Mouse (Mus musculus): ENCODE data around the gene Senp6. TPM values are rescaled to one million over a fixed set of nuclear protein-coding genes. Genes with fewer than 3 reads are reported as not detected.
A peak's percentile ranks its signal among the peaks of the same experiment; 100 is the strongest.
"Not testable (repeated sequence)": the region's sequence is repeated elsewhere in the genome, so short reads cannot be mapped to it uniquely, and the experiment has no call there.

Senp6 gene
- polyA plus RNA-seq, 1 experiment from 2014 or later: 32.6 TPM

DNA sequence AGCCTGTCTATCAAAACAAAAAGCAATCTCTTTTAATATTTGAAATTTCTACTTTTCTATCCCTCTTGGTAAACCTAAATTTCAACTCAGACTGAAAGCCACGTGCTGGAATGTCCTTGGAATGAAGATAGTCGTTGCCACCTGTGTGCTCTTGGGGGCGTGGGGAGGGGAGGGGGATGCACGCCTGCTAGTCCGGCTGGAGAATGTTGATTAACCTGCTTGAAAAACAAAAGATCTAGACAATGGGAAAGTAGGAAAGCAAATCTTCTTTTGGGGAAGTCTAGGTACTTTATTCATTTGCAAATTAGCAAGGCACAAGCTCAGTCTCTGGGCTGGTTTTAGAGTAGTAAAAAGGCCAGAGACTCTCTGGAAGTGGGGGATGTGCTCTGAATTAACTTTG is 17.4 kb upstream of the Senp6 start:
- H3K27me3 ChIP-seq (replicated peaks); H3K4me3 ChIP-seq; H3K36me3 ChIP-seq; H3K27ac ChIP-seq (replicated peaks); H3K4me1 ChIP-seq; ATAC-seq (ENCODE audit: extremely low read depth, insufficient number of reproducible peaks, low FRiP score, low TSS enrichment); H3K9me3 ChIP-seq; H3K9ac ChIP-seq; H3K4me2 ChIP-seq: not testable (repeated sequence)
- 56% methylated on average over 5 of the region's 5 CpGs for WGBS

GRCm38 (mm10) chr9:80052951-80053350 is 13.8 kb upstream of the Senp6 start:
- ATAC-seq (ENCODE audit: extremely low read depth, insufficient number of reproducible peaks, low FRiP score, low TSS enrichment): no peak
- Histone ChIP-seq H3K4me3 (no peak overlapping the region), H3K9me3 (0 out of 2 replicates have a peak, but pooled peaks cover 9% of the 10 kb centered on the region)

GRCm38 (mm10) chr9:80057690-80058089 is 9.0 kb upstream of the Senp6 start:
- H3K4me1 ChIP-seq: no peaks in the 10 kb centered on the region
- H3K4me3 ChIP-seq: no peak overlapping the region
- no peak overlapping the region for H3K9ac ChIP-seq
- H3K27ac ChIP-seq (replicated peaks): no peak overlapping the region
- ATAC-seq (ENCODE audit: extremely low read depth, insufficient number of reproducible peaks, low FRiP score, low TSS enrichment): no peak
- H3K9me3 ChIP-seq: 0 out of 2 replicates have a peak, but pooled peaks cover 14% of the 10 kb centered on the region
- H3K4me2 ChIP-seq: no peak overlapping the region
- WGBS: 51% methylated on average over 2 of the region's 2 CpGs
- no peaks in the 10 kb centered on the region for H3K36me3 ChIP-seq
- no peaks in the 10 kb centered on the region for H3K27me3 ChIP-seq (replicated peaks)

More at GRCm38 (mm10) chr9:80052951-80053350, 13.8 kb upstream of the Senp6 start:
- H3K4me1 ChIP-seq: no peaks in the 10 kb centered on the region
- H3K27ac ChIP-seq (replicated peaks): no peak overlapping the region
- H3K27me3 ChIP-seq (replicated peaks): no peaks in the 10 kb centered on the region
- H3K9ac ChIP-seq: no peak overlapping the region
- H3K4me2 ChIP-seq: no peak overlapping the region
- 75% methylated on average over 5 of the region's 5 CpGs for WGBS
- H3K36me3 ChIP-seq: no peaks in the 10 kb centered on the region

- WGBS: 87% methylated on average over 2 of the region's 2 CpGs
- not testable (repeated sequence) for H3K4me3 ChIP-seq; H3K27me3 ChIP-seq (replicated peaks); ATAC-seq (ENCODE audit: extremely low read depth, insufficient number of reproducible peaks, low FRiP score, low TSS enrichment); H3K9ac ChIP-seq; H3K4me2 ChIP-seq; H3K27ac ChIP-seq (replicated peaks); H3K36me3 ChIP-seq
- H3K4me1 ChIP-seq: peaks cover 17% of the 10 kb centered on the region
- H3K9me3 ChIP-seq: peaks cover 23% of the 10 kb centered on the region
These were observed 1.2 kb upstream of the Senp6 start for GRCm38 (mm10) chr9:80065495-80065894.

GRCm38 (mm10) chr9:80067221-80068027 is 721 bp downstream of the Senp6 start:
- Histone ChIP-seq H3K9me3 (peaks cover 17% of the 10 kb centered on the region), H3K4me2 (peak overlapping the region; percentile 73), H3K27me3 (replicated peaks) (no peaks in the 10 kb centered on the region), H3K9ac (peak overlapping the region; percentile 100), H3K4me3 (peak overlapping the region; percentile 96), H3K4me1 (peaks cover 36% of the 10 kb centered on the region), H3K36me3 (no peaks in the 10 kb centered on the region), H3K27ac (replicated peaks) (peak overlapping the region; percentile 100)
- under 1% methylated on average over 71 of the region's 93 CpGs for WGBS
- ATAC-seq (ENCODE audit: extremely low read depth, insufficient number of reproducible peaks, low FRiP score, low TSS enrichment): peak; percentile 69

DNA sequence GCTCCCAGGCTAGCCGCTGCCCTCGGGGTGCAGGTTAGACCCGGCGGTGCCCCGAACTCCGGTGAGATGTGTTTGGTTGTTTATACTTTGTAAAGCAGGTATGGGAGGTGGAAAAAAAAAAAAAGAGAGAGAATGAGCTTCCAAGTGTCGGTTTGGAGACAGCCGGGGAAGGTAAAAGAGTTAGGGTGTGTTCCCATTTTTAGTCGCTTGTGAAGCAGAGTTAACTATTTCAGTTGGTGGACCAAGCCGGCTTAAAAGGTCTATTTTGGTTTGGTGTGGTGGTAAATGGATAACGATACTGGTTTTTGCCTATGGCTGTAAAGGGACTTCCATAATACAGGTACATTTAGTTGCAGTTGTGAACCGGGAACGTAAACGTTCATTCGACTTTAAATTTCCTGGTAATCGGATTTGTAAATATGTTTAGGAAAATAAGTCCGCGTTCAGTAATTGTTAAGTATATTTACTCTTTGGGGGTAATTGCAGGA is 1.4 kb downstream of the Senp6 start:
- no peaks in the 10 kb centered on the region for H3K36me3 ChIP-seq
- peak overlapping the region; percentile 100 for H3K27ac ChIP-seq (replicated peaks)
- peak overlapping the region; percentile 100 for H3K9ac ChIP-seq
- H3K4me1 ChIP-seq: peaks cover 41% of the 10 kb centered on the region
- peak overlapping the region; percentile 73 for H3K4me2 ChIP-seq
- peak overlapping the region; percentile 96 for H3K4me3 ChIP-seq
- ATAC-seq (ENCODE audit: extremely low read depth, insufficient number of reproducible peaks, low FRiP score, low TSS enrichment): no peak
- 1% methylated on average over 18 of the region's 18 CpGs for WGBS
- peaks cover 14% of the 10 kb centered on the region for H3K9me3 ChIP-seq
- H3K27me3 ChIP-seq (replicated peaks): no peaks in the 10 kb centered on the region

DNA sequence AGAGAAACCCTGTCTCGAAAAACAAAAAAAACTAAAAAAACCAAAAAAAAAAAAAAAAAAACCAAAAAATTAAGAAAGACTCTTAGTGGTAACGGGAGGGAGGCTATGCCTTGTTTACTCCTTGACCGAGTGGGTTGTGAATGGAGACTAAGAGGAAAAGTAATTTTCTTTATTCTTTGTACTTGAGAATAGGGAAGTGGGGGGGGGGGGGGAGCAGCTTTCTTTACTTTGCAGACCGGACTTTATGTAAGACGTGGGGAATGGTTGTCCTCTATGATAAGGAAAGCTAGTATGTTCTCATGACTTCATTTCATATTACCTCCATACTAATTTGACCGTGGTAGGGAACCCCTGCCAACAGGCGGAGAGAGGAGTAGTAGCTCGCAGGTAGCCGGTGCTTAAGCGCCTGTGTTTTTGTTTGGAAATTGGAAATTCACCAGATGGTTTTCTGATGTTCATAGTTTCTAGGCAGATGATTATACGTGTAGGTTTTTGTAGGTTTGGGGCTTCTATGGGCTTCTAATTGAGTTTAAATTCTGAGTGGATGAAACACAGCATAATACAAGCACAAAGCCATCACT is 2.1 kb downstream of the Senp6 start:
- 0 out of 2 replicates have a peak overlapping the region, but pooled peaks have one; percentile 100 for H3K27ac ChIP-seq (replicated peaks)
- 36% methylated on average over 11 of the region's 11 CpGs for WGBS

GRCm38 (mm10) chr9:80070026-80070425 is 3.3 kb downstream of the Senp6 start:
- no peak overlapping the region for H3K4me3 ChIP-seq
- no peak overlapping the region for H3K4me2 ChIP-seq
- H3K27me3 ChIP-seq (replicated peaks): no peaks in the 10 kb centered on the region
- no peak for ATAC-seq (ENCODE audit: extremely low read depth, insufficient number of reproducible peaks, low FRiP score, low TSS enrichment)
- H3K36me3 ChIP-seq: no peaks in the 10 kb centered on the region
- peaks cover 60% of the 10 kb centered on the region for H3K4me1 ChIP-seq
- peaks cover 7% of the 10 kb centered on the region for H3K9me3 ChIP-seq
- WGBS: 77% methylated on average over 3 of the region's 3 CpGs
- no peak overlapping the region for H3K27ac ChIP-seq (replicated peaks)
- no peak overlapping the region for H3K9ac ChIP-seq

More for the DNA sequence above, 2.1 kb downstream of the Senp6 start:
- no peak for ATAC-seq (ENCODE audit: extremely low read depth, insufficient number of reproducible peaks, low FRiP score, low TSS enrichment)
- peak overlapping the region; percentile 73 for H3K4me2 ChIP-seq
- H3K27me3 ChIP-seq (replicated peaks): no peaks in the 10 kb centered on the region
- H3K4me1 ChIP-seq: peaks cover 48% of the 10 kb centered on the region
- peak overlapping the region; percentile 96 for H3K4me3 ChIP-seq
- no peaks in the 10 kb centered on the region for H3K36me3 ChIP-seq
- peak overlapping the region; percentile 100 for H3K9ac ChIP-seq
- H3K9me3 ChIP-seq: peaks cover 12% of the 10 kb centered on the region

DNA sequence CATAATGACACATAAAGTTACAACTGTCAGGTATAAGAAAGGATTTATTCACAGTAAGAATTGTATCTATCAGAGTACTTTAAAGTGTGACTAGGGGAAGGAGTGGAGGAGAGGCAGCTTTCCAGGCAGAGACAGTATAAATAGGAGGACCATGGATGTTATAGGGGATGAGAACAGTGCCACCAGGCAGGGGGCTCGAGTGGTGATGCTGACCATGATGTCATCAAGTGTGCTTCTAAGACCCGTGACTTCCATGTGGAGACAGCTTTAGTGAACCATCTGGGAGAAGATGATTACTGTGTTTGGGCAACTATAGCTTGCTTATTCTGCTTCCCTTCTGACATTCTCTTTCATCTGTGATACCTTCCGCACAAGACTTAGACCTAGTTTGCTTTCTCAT is 4.9 kb downstream of the Senp6 start:
- Histone ChIP-seq H3K4me2 (no peak overlapping the region), H3K9me3 (no peaks in the 10 kb centered on the region), H3K36me3 (no peaks in the 10 kb centered on the region), H3K4me3 (no peak overlapping the region), H3K9ac (peak overlapping the region; percentile 39; the same call in 1 of the 2 replicates), H3K27ac (replicated peaks) (peak overlapping the region; percentile 43), H3K27me3 (replicated peaks) (no peaks in the 10 kb centered on the region), H3K4me1 (peaks cover 71% of the 10 kb centered on the region)
- WGBS: 41% methylated on average over 3 of the region's 3 CpGs
- no peak for ATAC-seq (ENCODE audit: extremely low read depth, insufficient number of reproducible peaks, low FRiP score, low TSS enrichment)

DNA sequence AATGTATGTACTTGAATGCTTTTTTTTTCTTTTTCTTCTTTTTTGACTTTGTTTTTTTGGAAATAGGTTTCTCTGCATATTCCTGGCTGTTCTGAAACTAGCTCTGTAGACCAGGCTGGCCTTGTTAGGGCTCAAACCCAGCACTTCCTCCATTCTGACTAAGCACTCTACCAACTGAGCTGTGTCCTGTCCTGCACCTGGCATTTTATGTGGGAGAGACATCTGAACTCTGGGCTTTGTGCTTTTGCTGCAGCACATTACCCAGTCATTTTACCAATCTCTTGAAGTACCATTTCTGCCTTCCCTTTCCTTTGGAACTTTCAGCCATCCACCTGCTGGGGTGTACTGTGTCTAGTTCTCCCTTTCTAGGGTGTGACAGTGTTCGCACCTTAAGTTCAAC is 7.4 kb downstream of the Senp6 start:
- no peak overlapping the region for H3K4me3 ChIP-seq
- H3K4me1 ChIP-seq: peaks cover 77% of the 10 kb centered on the region
- no peak overlapping the region for H3K4me2 ChIP-seq
- 86% methylated on average over 1 of the region's 1 CpGs for WGBS
- H3K36me3 ChIP-seq: peaks cover under 1% of the 10 kb centered on the region
- no peak overlapping the region for H3K9ac ChIP-seq
- no peaks in the 10 kb centered on the region for H3K9me3 ChIP-seq
- no peak overlapping the region for H3K27ac ChIP-seq (replicated peaks)
- no peaks in the 10 kb centered on the region for H3K27me3 ChIP-seq (replicated peaks)
- ATAC-seq (ENCODE audit: extremely low read depth, insufficient number of reproducible peaks, low FRiP score, low TSS enrichment): no peak

- Histone ChIP-seq H3K36me3 (peaks cover 9% of the 10 kb centered on the region), H3K27ac (replicated peaks) (no peak overlapping the region), H3K9ac (peak overlapping the region; percentile 10; the same call in 1 of the 2 replicates), H3K27me3 (replicated peaks) (no peaks in the 10 kb centered on the region), H3K9me3 (no peaks in the 10 kb centered on the region), H3K4me1 (peaks cover 70% of the 10 kb centered on the region), H3K4me3 (no peak overlapping the region), H3K4me2 (no peak overlapping the region)
- ATAC-seq (ENCODE audit: extremely low read depth, insufficient number of reproducible peaks, low FRiP score, low TSS enrichment): no peak
These were observed 8.2 kb downstream of the Senp6 start for GRCm38 (mm10) chr9:80074949-80075348.

Measured in heart, embryonic 13.5 days (tissue).